Mouse (Mus musculus): Measurements from ENCODE around the gene Rabl6. TPM values are rescaled to one million over a fixed set of nuclear protein-coding genes. Genes with fewer than 3 reads are reported as not detected.

The Rabl6 gene
- polyA plus RNA-seq (2016; fragmentation: Nextera tagmentation; extraction: Ambion mirVana): 79.0 and 84.9 TPM in 2 replicates

- H3K4me2 ChIP-seq (replicated peaks): peak within 1 kb of the TSS; percentile 68
- peak; percentile 89 for ATAC-seq (ENCODE audit: insufficient number of reproducible peaks, insufficient read depth, low FRiP score, low TSS enrichment)
- peaks cover 4% of the 10 kb centered on the region for H3K36me3 ChIP-seq
- WGBS: under 1% methylated on average over 80 of the region's 80 CpGs
- H3K27ac ChIP-seq: peak within 1 kb of the TSS; percentile 91
- peak within 1 kb of the TSS; percentile 99 for H3K4me3 ChIP-seq
- peak within 1 kb of the TSS; percentile 89 for H3K9ac ChIP-seq
- peaks cover 4% of the 10 kb centered on the region; the same call in 1 of the 2 replicates for H3K27me3 ChIP-seq
- H3K4me1 ChIP-seq: peaks cover 15% of the 10 kb centered on the region
- no peaks in the 10 kb centered on the region for H3K9me3 ChIP-seq
These were observed at the start of gene Rabl6 for GRCm38 (mm10) chr2:25607761-25608622. Gene Rabl6 (minus strand): TSS chr2:25608521.

- Histone ChIP-seq H3K27ac (no peak within 1 kb of the TSS), H3K4me3 (no peak within 1 kb of the TSS), H3K27me3 (no peaks in the 10 kb centered on the region), H3K4me1 (no peaks in the 10 kb centered on the region), H3K36me3 (no peaks in the 10 kb centered on the region), H3K9ac (no peak within 1 kb of the TSS), H3K4me2 (replicated peaks) (no peak within 1 kb of the TSS), H3K9me3 (no peaks in the 10 kb centered on the region)
- ATAC-seq (ENCODE audit: insufficient number of reproducible peaks, insufficient read depth, low FRiP score, low TSS enrichment): no peak
These were observed 49.3 kb upstream of the Rabl6 start, which contains the start of gene Lcn5 for GRCm38 (mm10) chr2:25657652-25658051. Gene Lcn5 (plus strand): TSS chr2:25657952.

- H3K4me2 ChIP-seq (replicated peaks): no peak overlapping the region
- H3K4me1 ChIP-seq: no peaks in the 10 kb centered on the region
- H3K9me3 ChIP-seq: no peaks in the 10 kb centered on the region
- H3K4me3 ChIP-seq: no peak overlapping the region
- H3K27ac ChIP-seq: no peak overlapping the region
- H3K36me3 ChIP-seq: no peaks in the 10 kb centered on the region
- WGBS: 84% methylated on average over 4 of the region's 4 CpGs
- ATAC-seq (ENCODE audit: insufficient number of reproducible peaks, insufficient read depth, low FRiP score, low TSS enrichment): no peak
- no peaks in the 10 kb centered on the region for H3K27me3 ChIP-seq
- no peak overlapping the region for H3K9ac ChIP-seq
These were observed 48.9 kb upstream of the Rabl6 start for GRCm38 (mm10) chr2:25657246-25657645.

- ATAC-seq (ENCODE audit: insufficient number of reproducible peaks, insufficient read depth, low FRiP score, low TSS enrichment): no peak
- H3K4me2 ChIP-seq (replicated peaks): no peak overlapping the region
- no peaks in the 10 kb centered on the region for H3K36me3 ChIP-seq
- no peak overlapping the region for H3K9ac ChIP-seq
- 84% methylated on average over 4 of the region's 4 CpGs for WGBS
- H3K4me1 ChIP-seq: no peaks in the 10 kb centered on the region
- no peaks in the 10 kb centered on the region for H3K9me3 ChIP-seq
- H3K27ac ChIP-seq: no peak overlapping the region
- H3K27me3 ChIP-seq: no peaks in the 10 kb centered on the region
- no peak overlapping the region for H3K4me3 ChIP-seq
These were observed 48.4 kb upstream of the Rabl6 start for GRCm38 (mm10) chr2:25656691-25657090.

- Histone ChIP-seq H3K27me3 (no peaks in the 10 kb centered on the region), H3K4me2 (replicated peaks) (no peak overlapping the region), H3K9me3 (no peaks in the 10 kb centered on the region), H3K36me3 (no peaks in the 10 kb centered on the region), H3K27ac (no peak overlapping the region), H3K4me1 (no peaks in the 10 kb centered on the region), H3K4me3 (no peak overlapping the region), H3K9ac (no peak overlapping the region)
- WGBS: 24% methylated on average over 1 of the region's 1 CpGs
- ATAC-seq (ENCODE audit: insufficient number of reproducible peaks, insufficient read depth, low FRiP score, low TSS enrichment): no peak
These were observed 46.2 kb upstream of the Rabl6 start for GRCm38 (mm10) chr2:25654502-25654901.

- 75% methylated on average over 2 of the region's 2 CpGs for WGBS
- ATAC-seq (ENCODE audit: insufficient number of reproducible peaks, insufficient read depth, low FRiP score, low TSS enrichment): no peak
These were observed 44.6 kb upstream of the Rabl6 start, which contains the start of gene Lcn8 for GRCm38 (mm10) chr2:25652902-25653301. Gene Lcn8 (plus strand): TSS chr2:25653120.

GRCm38 (mm10) chr2:25639890-25640289, 31.6 kb upstream of the Rabl6 start:
- no peaks in the 10 kb centered on the region for H3K9me3 ChIP-seq
- no peak overlapping the region for H3K4me2 ChIP-seq (replicated peaks)
- no peak for ATAC-seq (ENCODE audit: insufficient number of reproducible peaks, insufficient read depth, low FRiP score, low TSS enrichment)
- no peaks in the 10 kb centered on the region for H3K36me3 ChIP-seq
- no peak overlapping the region for H3K9ac ChIP-seq
- no peak overlapping the region for H3K4me3 ChIP-seq
- WGBS: 16% methylated on average over 6 of the region's 6 CpGs
- H3K27me3 ChIP-seq: no peaks in the 10 kb centered on the region
- H3K4me1 ChIP-seq: no peaks in the 10 kb centered on the region
- no peak overlapping the region for H3K27ac ChIP-seq

More at GRCm38 (mm10) chr2:25652902-25653301, 44.6 kb upstream of the Rabl6 start, which contains the start of gene Lcn8:
- Histone ChIP-seq H3K27me3 (no peaks in the 10 kb centered on the region), H3K9ac (no peak within 1 kb of the TSS), H3K4me3 (no peak within 1 kb of the TSS), H3K4me2 (replicated peaks) (no peak within 1 kb of the TSS), H3K36me3 (no peaks in the 10 kb centered on the region), H3K9me3 (no peaks in the 10 kb centered on the region), H3K27ac (no peak within 1 kb of the TSS), H3K4me1 (no peaks in the 10 kb centered on the region)

GRCm38 (mm10) chr2:25634046-25634445, 25.7 kb upstream of the Rabl6 start:
- no peak for ATAC-seq (ENCODE audit: insufficient number of reproducible peaks, insufficient read depth, low FRiP score, low TSS enrichment)
- Histone ChIP-seq H3K27ac (no peak overlapping the region), H3K9me3 (no peaks in the 10 kb centered on the region), H3K4me3 (no peak overlapping the region), H3K4me2 (replicated peaks) (no peak overlapping the region), H3K4me1 (no peaks in the 10 kb centered on the region), H3K9ac (no peak overlapping the region), H3K36me3 (no peaks in the 10 kb centered on the region), H3K27me3 (no peaks in the 10 kb centered on the region)
- 50% methylated on average over 1 of the region's 1 CpGs for WGBS

- Histone ChIP-seq H3K36me3 (no peaks in the 10 kb centered on the region), H3K4me1 (no peaks in the 10 kb centered on the region), H3K27ac (no peak overlapping the region), H3K9ac (no peak overlapping the region), H3K9me3 (no peaks in the 10 kb centered on the region), H3K4me3 (no peak overlapping the region), H3K4me2 (replicated peaks) (no peak overlapping the region), H3K27me3 (no peaks in the 10 kb centered on the region)
- WGBS: 77% methylated on average over 3 of the region's 3 CpGs
- no peak for ATAC-seq (ENCODE audit: insufficient number of reproducible peaks, insufficient read depth, low FRiP score, low TSS enrichment)
These were observed 25.3 kb upstream of the Rabl6 start for GRCm38 (mm10) chr2:25633616-25634015.

- no peak overlapping the region for H3K4me2 ChIP-seq (replicated peaks)
- H3K9ac ChIP-seq: no peak overlapping the region
- H3K4me1 ChIP-seq: no peaks in the 10 kb centered on the region
- no peaks in the 10 kb centered on the region for H3K9me3 ChIP-seq
- 37% methylated on average over 4 of the region's 4 CpGs for WGBS
- no peaks in the 10 kb centered on the region for H3K27me3 ChIP-seq
- H3K27ac ChIP-seq: no peak overlapping the region
- no peaks in the 10 kb centered on the region for H3K36me3 ChIP-seq
- ATAC-seq (ENCODE audit: insufficient number of reproducible peaks, insufficient read depth, low FRiP score, low TSS enrichment): no peak
- no peak overlapping the region for H3K4me3 ChIP-seq
These were observed 20.4 kb upstream of the Rabl6 start for GRCm38 (mm10) chr2:25628738-25629137.

- WGBS: 70% methylated on average over 6 of the region's 6 CpGs
- no peak within 1 kb of the TSS for H3K9ac ChIP-seq
- no peak within 1 kb of the TSS for H3K4me2 ChIP-seq (replicated peaks)
- ATAC-seq (ENCODE audit: insufficient number of reproducible peaks, insufficient read depth, low FRiP score, low TSS enrichment): no peak
- no peaks in the 10 kb centered on the region for H3K36me3 ChIP-seq
- no peaks in the 10 kb centered on the region for H3K27me3 ChIP-seq
- H3K4me3 ChIP-seq: no peak within 1 kb of the TSS
- no peak within 1 kb of the TSS for H3K27ac ChIP-seq
- H3K9me3 ChIP-seq: no peaks in the 10 kb centered on the region
- H3K4me1 ChIP-seq: no peaks in the 10 kb centered on the region
These were observed 19.5 kb upstream of the Rabl6 start, which contains the start of gene Fcna for GRCm38 (mm10) chr2:25627811-25628210. Gene Fcna (minus strand): TSS chr2:25628030.

GRCm38 (mm10) chr2:25625986-25626385, 17.7 kb upstream of the Rabl6 start:
- H3K27ac ChIP-seq: no peak overlapping the region
- no peak overlapping the region for H3K4me2 ChIP-seq (replicated peaks)
- H3K36me3 ChIP-seq: no peaks in the 10 kb centered on the region
- no peaks in the 10 kb centered on the region for H3K9me3 ChIP-seq
- H3K27me3 ChIP-seq: no peaks in the 10 kb centered on the region
- peaks cover 7% of the 10 kb centered on the region for H3K4me1 ChIP-seq
- no peak overlapping the region for H3K4me3 ChIP-seq
- no peak overlapping the region for H3K9ac ChIP-seq
- ATAC-seq (ENCODE audit: insufficient number of reproducible peaks, insufficient read depth, low FRiP score, low TSS enrichment): no peak
- 59% methylated on average over 5 of the region's 5 CpGs for WGBS

Measured in embryonic facial prominence, embryonic 12.5 days (tissue).